Mouse (Mus musculus): Measurements from ENCODE around the gene Dvl1.

DNA sequence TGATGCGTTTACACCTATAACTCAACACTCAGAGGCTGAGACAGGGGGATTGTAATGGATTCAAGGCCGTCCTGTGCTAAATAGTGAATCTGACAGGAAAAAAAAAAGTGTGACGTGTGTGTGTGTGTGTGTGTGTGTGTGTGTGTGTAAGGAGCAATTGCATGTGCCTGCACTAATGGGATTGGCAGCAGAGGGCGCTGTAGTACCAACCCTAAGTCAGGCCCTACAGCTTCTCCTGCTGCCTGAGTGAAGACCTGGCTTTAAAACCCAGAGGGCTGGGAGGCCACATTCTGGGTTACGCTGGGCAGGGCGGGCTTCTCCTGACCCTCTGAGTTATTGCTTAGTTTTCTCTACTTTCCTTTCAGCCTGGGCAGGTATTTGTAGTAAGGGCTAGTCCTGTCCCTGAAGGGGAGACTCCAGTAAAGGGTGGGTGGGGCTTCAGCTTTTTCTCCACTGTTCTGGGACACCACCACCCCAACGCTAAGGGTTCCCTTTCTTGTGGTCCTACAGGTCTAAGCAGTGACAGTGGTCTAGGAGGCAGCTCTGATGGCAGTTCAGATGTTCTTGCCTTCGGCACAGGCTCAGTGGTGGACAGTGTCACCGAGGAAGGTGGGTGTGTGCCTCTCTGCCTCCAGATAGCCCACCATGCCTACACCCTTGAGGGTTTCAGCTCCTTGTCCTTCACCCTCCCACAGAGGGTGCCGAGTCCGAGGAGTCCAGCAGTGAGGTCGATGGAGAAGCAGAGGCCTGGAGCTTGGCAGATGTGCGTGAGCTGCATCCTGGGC lies 57.3 kb downstream of the Dvl1 start:
- TF ChIP-seq GATA1 (IDR thresholded peaks at IDR 0.05; ENCODE audit: borderline replicate concordance, low read length) = no peak
- no peak for TF ChIP-seq FLI1 (IDR thresholded peaks at IDR 0.05; ENCODE audit: low read length)

Data from megakaryocyte, embryonic 14.5 days (primary cell).